Mouse (Mus musculus) stomach, embryonic 16.5 days (tissue): ENCODE results near the gene Iqub. TPM values are rescaled to one million over a fixed set of nuclear protein-coding genes. Genes with fewer than 3 reads are reported as not detected.

Source experiments
- ATAC-seq: fragments of 200-750 bp; cut with Nextera tagmentation; 2 replicates; pipeline ENCODE4 v1.8.0; 2017; ENCODE audit warnings: moderate number of reproducible peaks, moderate TSS enrichment; ENCODE audit not compliant: insufficient read depth, low FRiP score
- H3K27ac ChIP-seq: fragments of 300-500 bp; sonication (generic); 2 replicates; pipeline ENCODE4 v1.5.1; 2014; ENCODE audit warnings: low read length
- H3K27me3 ChIP-seq: fragments of 300-500 bp; sonication (generic); 2 replicates; pipeline ENCODE4 v1.6.1; 2014; ENCODE audit warnings: low read length, control low read depth, mixed read lengths; ENCODE audit not compliant: control insufficient read depth, insufficient read depth
- H3K36me3 ChIP-seq: fragments of 300-500 bp; sonication (generic); 2 replicates; pipeline ENCODE4 v1.6.1; 2014; ENCODE audit warnings: low read length; ENCODE audit not compliant: control insufficient read depth, insufficient read depth
- H3K4me1 ChIP-seq: fragments of 300-500 bp; sonication (generic); 2 replicates; pipeline ENCODE4 v1.6.1; 2014; ENCODE audit warnings: low read length, control low read depth, mixed read lengths; ENCODE audit not compliant: control insufficient read depth, insufficient read depth
- H3K4me2 ChIP-seq: fragments of 300-500 bp; sonication (generic); 2 replicates; pipeline ENCODE4 v1.6.1; 2014; ENCODE audit warnings: low read depth, low read length, mixed read lengths
- H3K4me3 ChIP-seq: fragments of 300-500 bp; sonication (generic); replicated peaks from 2 replicates; pipeline ENCODE4 v1.5.1; 2014; ENCODE audit warnings: mild to moderate bottlenecking, low read length
- H3K9ac ChIP-seq: fragments of 300-500 bp; sonication (generic); 2 replicates; pipeline ENCODE4 v1.6.1; 2014; ENCODE audit warnings: low read length
- H3K9me3 ChIP-seq: fragments of 300-500 bp; sonication (generic); replicated peaks from 2 replicates; pipeline ENCODE4 v1.6.1; 2016; ENCODE audit warnings: low read length, control low read depth; ENCODE audit not compliant: control insufficient read depth
- WGBS: fragments of 180-500 bp; shearing (Covaris S2); extraction: QIAGEN DNeasy Blood & Tissue Kit; methylation state at CpG from one replicate; pipeline ENCODE4 v1.1.7; 2014; 5-methylcytosine and 5-hydroxymethylcytosine counted together
- polyA plus RNA-seq: library from polyadenylated mRNA; unstranded; fragments of >200 nt; fragmentation: Nextera tagmentation; extraction: Ambion mirVana; gene quantifications from 2 replicates; pipeline ENCODE4 v1.2.1, GENCODE M21; 2015

Gene Iqub
- polyA plus RNA-seq, 1 experiment from 2014 or later, result not detected

DNA sequence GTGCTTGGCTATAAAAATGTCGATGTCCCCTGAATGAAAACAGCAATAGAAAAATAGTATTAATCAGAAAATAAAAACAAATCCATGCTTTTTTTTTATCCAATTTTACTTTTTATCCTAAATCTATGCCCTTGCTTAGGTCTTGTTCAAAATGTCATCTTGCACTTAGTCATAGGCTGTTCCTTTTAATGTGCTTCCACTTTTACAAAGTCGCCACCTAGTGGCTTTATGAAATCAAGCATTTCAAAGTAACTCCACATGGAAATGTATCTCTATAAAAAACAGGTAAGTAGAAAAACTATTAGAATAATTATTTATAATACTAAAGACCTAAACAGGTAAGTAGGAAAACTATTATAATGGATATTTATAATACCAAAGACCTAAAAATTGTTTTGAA lies 1.3 kb upstream of the Iqub start:
- Histone ChIP-seq H3K4me2 (no peak overlapping the region), H3K36me3 (peaks cover 6% of the 10 kb centered on the region), H3K27ac (no peak overlapping the region), H3K4me3 (no peak overlapping the region), H3K9ac (no peak overlapping the region), H3K27me3 (no peaks in the 10 kb centered on the region), H3K9me3 (no peaks in the 10 kb centered on the region), H3K4me1 (peaks cover 6% of the 10 kb centered on the region)
- WGBS, result 42% methylated on average over 2 of the region's 2 CpGs
- no peak for ATAC-seq

- Histone ChIP-seq H3K4me1 (no peaks in the 10 kb centered on the region), H3K9ac (no peak overlapping the region), H3K36me3 (no peaks in the 10 kb centered on the region), H3K4me3 (no peak overlapping the region), H3K9me3 (no peaks in the 10 kb centered on the region), H3K4me2 (no peak overlapping the region), H3K27ac (no peak overlapping the region), H3K27me3 (no peaks in the 10 kb centered on the region)
- ATAC-seq, result no peak
- WGBS, result 63% methylated on average over 2 of the region's 2 CpGs
These were observed 10.7 kb downstream of the Iqub start for GRCm38 (mm10) chr6:24504141-24504540.

DNA sequence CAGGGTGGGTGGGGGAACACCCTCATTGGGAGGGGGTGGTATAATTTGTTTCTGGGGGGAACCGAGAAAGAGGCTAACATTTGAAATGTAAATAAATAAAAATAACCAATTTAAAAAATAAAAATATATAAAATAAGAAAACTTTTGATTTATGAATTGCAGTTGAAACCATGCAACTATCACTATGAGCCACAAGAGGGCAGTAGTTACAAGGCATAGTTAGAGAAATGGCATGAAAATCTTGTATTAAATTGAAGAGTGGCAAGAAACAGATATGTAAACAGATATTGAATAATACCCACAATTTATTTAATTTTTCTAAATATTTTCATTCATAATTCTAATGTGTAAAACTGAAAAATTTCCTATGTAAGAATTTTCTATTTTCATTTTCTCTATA lies 24.5 kb downstream of the Iqub start:
- Histone ChIP-seq H3K9me3 (no peaks in the 10 kb centered on the region), H3K4me3 (no peak overlapping the region), H3K4me2 (no peak overlapping the region), H3K27ac (no peak overlapping the region), H3K27me3 (no peaks in the 10 kb centered on the region), H3K9ac (no peak overlapping the region), H3K36me3 (no peaks in the 10 kb centered on the region), H3K4me1 (no peaks in the 10 kb centered on the region)
- no peak for ATAC-seq
- WGBS, result 26% methylated on average over 1 of the region's 1 CpGs

- H3K27me3 ChIP-seq, result no peaks in the 10 kb centered on the region
- ATAC-seq, result no peak
- WGBS, result 77% methylated on average over 5 of the region's 5 CpGs
- no peaks in the 10 kb centered on the region for H3K36me3 ChIP-seq
- H3K4me2 ChIP-seq, result no peak overlapping the region
- no peak overlapping the region for H3K27ac ChIP-seq
- no peak overlapping the region for H3K4me3 ChIP-seq
- H3K9me3 ChIP-seq, result no peaks in the 10 kb centered on the region
- no peak overlapping the region for H3K9ac ChIP-seq
- H3K4me1 ChIP-seq, result no peaks in the 10 kb centered on the region
These were observed 28.3 kb downstream of the Iqub start for GRCm38 (mm10) chr6:24486530-24486929.

DNA sequence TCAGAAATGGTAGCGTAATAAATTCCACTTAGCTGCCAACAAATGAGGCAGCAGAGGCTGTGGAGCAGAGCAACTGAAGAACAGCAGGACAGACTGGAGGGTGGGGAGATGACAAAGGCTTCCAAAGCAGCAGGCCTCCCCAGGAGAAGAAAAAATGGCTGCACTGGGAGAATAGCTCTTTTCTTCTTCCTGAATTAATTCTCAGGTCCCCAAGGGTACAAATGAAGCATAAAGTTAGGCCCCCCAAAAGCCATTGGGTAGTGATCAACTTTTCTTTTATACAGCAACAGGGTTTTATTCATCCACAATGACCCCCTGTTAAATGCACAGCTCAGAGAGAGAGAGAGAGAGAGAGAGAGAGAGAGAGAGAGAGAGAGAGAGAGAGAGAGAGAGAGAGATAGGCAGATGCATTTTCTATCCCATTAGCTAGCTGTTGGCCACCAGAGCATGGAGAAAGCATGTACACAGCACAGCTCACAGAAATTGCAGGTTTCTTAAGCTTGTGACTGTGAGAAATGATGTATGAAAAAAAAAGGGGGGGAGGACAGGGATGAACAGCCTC lies 44.2 kb downstream of the Iqub start:
- no peak overlapping the region for H3K9ac ChIP-seq
- H3K4me1 ChIP-seq, result no peaks in the 10 kb centered on the region
- ATAC-seq, result no peak
- no peaks in the 10 kb centered on the region for H3K36me3 ChIP-seq
- H3K4me3 ChIP-seq, result no peak overlapping the region
- H3K27me3 ChIP-seq, result no peaks in the 10 kb centered on the region
- no peak overlapping the region for H3K4me2 ChIP-seq
- no peaks in the 10 kb centered on the region for H3K9me3 ChIP-seq
- H3K27ac ChIP-seq, result no peak overlapping the region
- WGBS, result 84% methylated on average over 1 of the region's 1 CpGs

DNA sequence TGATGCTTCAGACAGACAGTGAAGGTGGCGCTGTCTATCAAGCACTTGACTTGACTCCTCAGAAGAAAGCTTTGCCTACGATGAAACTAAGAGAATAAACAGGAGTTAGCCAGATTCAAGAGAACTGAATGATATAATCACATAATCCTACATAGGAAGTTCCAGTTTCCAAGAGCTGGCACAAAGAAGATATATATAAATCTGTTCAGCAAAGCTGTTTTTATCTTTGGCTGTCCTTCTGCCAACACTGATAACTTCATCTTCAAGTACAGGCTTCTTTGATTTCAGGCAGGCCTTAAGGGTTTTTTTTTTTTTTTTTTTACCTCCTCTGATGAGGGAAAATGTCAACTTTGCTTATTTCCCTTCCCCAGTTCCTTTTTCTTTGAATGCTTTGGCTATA lies 44.7 kb downstream of the Iqub start:
- no peak for ATAC-seq
- no peaks in the 10 kb centered on the region for H3K27me3 ChIP-seq
- no peaks in the 10 kb centered on the region for H3K36me3 ChIP-seq
- no peak overlapping the region for H3K9ac ChIP-seq
- no peaks in the 10 kb centered on the region for H3K4me1 ChIP-seq
- no peak overlapping the region for H3K27ac ChIP-seq
- no peak overlapping the region for H3K4me2 ChIP-seq
- WGBS, result 83% methylated on average over 2 of the region's 2 CpGs
- H3K4me3 ChIP-seq, result no peak overlapping the region
- H3K9me3 ChIP-seq, result no peaks in the 10 kb centered on the region

GRCm38 (mm10) chr6:24456097-24456496 lies 58.8 kb downstream of the Iqub start:
- H3K27ac ChIP-seq, result no peak overlapping the region
- no peaks in the 10 kb centered on the region for H3K27me3 ChIP-seq
- no peak for ATAC-seq
- H3K9me3 ChIP-seq, result no peaks in the 10 kb centered on the region
- WGBS, result 37% methylated on average over 7 of the region's 7 CpGs
- no peaks in the 10 kb centered on the region for H3K36me3 ChIP-seq
- H3K4me2 ChIP-seq, result no peak overlapping the region
- no peaks in the 10 kb centered on the region for H3K4me1 ChIP-seq
- H3K9ac ChIP-seq, result no peak overlapping the region
- H3K4me3 ChIP-seq, result no peak overlapping the region

DNA sequence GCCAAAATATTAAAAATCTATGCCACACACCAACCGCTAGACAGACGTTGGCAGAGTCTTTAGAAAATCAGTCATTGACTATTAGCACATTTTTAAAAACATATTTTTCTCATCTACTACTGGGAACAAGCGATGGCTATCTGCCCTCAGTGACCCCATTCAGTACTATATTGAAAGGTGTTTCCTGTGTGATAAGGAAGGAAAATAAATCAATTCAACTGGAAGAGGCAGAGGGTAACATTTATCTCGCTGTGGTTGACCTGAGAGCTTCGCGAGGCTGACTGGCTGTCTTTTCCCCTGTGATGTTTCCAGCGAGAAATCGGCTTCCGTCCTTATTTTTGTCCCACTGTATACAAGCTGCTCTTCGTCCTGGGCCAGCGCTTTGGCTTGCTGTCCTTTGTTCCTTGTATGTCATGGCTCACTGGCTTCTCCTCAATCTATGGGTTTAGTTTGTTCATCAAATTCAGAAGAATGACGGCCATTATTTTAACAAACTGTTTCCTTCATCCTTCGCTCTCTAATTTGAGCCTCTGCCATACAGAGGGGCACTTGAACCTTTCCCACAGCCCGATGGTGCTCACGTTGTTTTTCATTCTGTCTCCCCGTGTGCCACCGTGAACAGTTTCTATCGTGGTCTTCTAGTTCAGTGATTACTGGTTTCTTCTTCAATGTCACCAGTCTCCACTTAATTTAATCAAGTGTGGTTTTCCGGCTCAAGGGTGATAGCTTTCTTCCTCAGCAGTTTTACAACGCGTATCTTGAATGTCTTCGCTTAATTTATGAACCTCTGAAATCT lies 63.6 kb downstream of the Iqub start:
- H3K27me3 ChIP-seq, result no peaks in the 10 kb centered on the region
- H3K4me3 ChIP-seq, result no peak overlapping the region
- H3K27ac ChIP-seq, result no peak overlapping the region
- H3K4me1 ChIP-seq, result no peaks in the 10 kb centered on the region
- WGBS, result 53% methylated on average over 22 of the region's 22 CpGs
- no peak overlapping the region for H3K9ac ChIP-seq
- no peaks in the 10 kb centered on the region for H3K36me3 ChIP-seq
- no peak for ATAC-seq
- no peak overlapping the region for H3K4me2 ChIP-seq
- no peaks in the 10 kb centered on the region for H3K9me3 ChIP-seq

DNA sequence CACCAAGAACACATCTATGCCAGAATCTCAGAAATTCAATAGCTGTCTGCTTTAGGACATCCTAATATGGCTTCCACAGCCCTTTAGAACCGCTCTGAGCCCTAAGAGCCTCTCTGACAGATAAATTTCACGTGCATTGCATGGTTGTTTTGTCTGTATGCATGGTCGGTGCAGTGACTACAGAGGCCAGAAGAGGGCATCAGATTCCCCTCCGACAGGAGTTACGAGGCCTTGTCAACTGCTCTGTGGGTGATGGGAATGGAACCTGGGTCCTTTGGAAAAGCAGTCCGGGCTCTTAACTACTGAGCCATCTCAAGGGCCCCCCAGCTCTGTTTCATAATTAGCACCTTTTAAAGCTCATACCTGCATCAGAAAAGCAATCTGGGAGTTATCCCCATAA lies 64.6 kb downstream of the Iqub start:
- no peaks in the 10 kb centered on the region for H3K36me3 ChIP-seq

More for the DNA sequence above, 64.6 kb downstream of the Iqub start:
- Histone ChIP-seq H3K27ac (no peak overlapping the region), H3K4me1 (no peaks in the 10 kb centered on the region), H3K4me3 (no peak overlapping the region), H3K27me3 (no peaks in the 10 kb centered on the region), H3K4me2 (no peak overlapping the region), H3K9me3 (no peaks in the 10 kb centered on the region), H3K9ac (no peak overlapping the region)
- no peak for ATAC-seq
- WGBS, result 91% methylated on average over 6 of the region's 6 CpGs
